Mouse (Mus musculus) G1E (cell line): Measurements from ENCODE around the gene Grik5. TPM values are rescaled to one million over a fixed set of nuclear protein-coding genes. Genes with fewer than 3 reads are reported as not detected.

ENCODE experiments used
- ATAC-seq: 2 replicates; pipeline ENCODE4 v1.8.0; 2016; ENCODE audit warnings: mild to moderate bottlenecking; ENCODE audit not compliant: insufficient number of reproducible peaks, poor library complexity, low FRiP score, severe bottlenecking; ENCODE audit errors: extremely low read depth
- DNase-seq: peaks from one replicate; pipeline ENCODE4 v3.0.0; 2012; ENCODE audit warnings: low spot score
- H3K27me3 ChIP-seq: 2 replicates; pipeline ENCODE4 v1.6.1; 2012; ENCODE audit warnings: mild to moderate bottlenecking, low read length, inconsistent platforms; ENCODE audit not compliant: insufficient read depth
- H3K36me3 ChIP-seq: replicated peaks from 2 replicates; pipeline ENCODE3; 2012; ENCODE audit warnings: mild to moderate bottlenecking, inconsistent platforms
- H3K4me1 ChIP-seq: 2 replicates; pipeline ENCODE4 v1.6.1; 2012; ENCODE audit warnings: low read depth, low read length, inconsistent platforms, mixed read lengths; ENCODE audit not compliant: insufficient read depth
- H3K4me3 ChIP-seq: 2 replicates; pipeline ENCODE4 v1.5.1; 2012; ENCODE audit warnings: low read depth, mild to moderate bottlenecking, inconsistent platforms, low read length, moderate library complexity, mixed read lengths
- H3K9me3 ChIP-seq: replicated peaks from 2 replicates; pipeline ENCODE4 v1.6.1; 2012; ENCODE audit warnings: inconsistent platforms
- CTCF ChIP-seq: IDR thresholded peaks from 2 replicates; pipeline ENCODE4 v1.5.1; 2012; ENCODE audit warnings: low read depth, low read length, inconsistent platforms, mixed read lengths
- GATA1 ChIP-seq: IDR thresholded peaks from 2 replicates; pipeline ENCODE4 v1.6.1; 2012; ENCODE audit warnings: borderline replicate concordance, low read length, inconsistent platforms, mixed read lengths
- GATA2 ChIP-seq: IDR thresholded peaks from 2 replicates; pipeline ENCODE4 v1.6.1; 2012; ENCODE audit warnings: low read depth, low read length, inconsistent platforms, borderline replicate concordance
- POLR2AphosphoS5 ChIP-seq: IDR thresholded peaks from 2 replicates; pipeline ENCODE4 v1.6.1; 2012; ENCODE audit warnings: low read depth, low read length, inconsistent platforms; ENCODE audit not compliant: insufficient replicate concordance
- TAL1 ChIP-seq: conservative IDR thresholded peaks from 2 replicates; pipeline ENCODE4 v1.6.1; 2012; ENCODE audit warnings: low read depth, low read length, inconsistent platforms, mixed read lengths
- polyA plus RNA-seq: library from polyadenylated mRNA; stranded (reverse); fragments of >175 nt; gene quantifications from 2 replicates; pipeline ENCODE4 v1.2.3, GENCODE M21; 2012
- total RNA-seq, 2 experiments: library from RNA; stranded (forward) in 1 of 2; stranded (reverse) in 1 of 2; fragments of 200-1000 nt in 1 of 2; fragments of >200 nt in 1 of 2; fragmentation: Nextera tagmentation in 1 of 2; gene quantifications; 2 replicates each; pipeline ENCODE4 v1.2.3; 2014 to 2017

Grik5 gene
- total and polyA plus RNA-seq, 3 experiments, result 91.3 to 198 (median 94.6) TPM

DNA sequence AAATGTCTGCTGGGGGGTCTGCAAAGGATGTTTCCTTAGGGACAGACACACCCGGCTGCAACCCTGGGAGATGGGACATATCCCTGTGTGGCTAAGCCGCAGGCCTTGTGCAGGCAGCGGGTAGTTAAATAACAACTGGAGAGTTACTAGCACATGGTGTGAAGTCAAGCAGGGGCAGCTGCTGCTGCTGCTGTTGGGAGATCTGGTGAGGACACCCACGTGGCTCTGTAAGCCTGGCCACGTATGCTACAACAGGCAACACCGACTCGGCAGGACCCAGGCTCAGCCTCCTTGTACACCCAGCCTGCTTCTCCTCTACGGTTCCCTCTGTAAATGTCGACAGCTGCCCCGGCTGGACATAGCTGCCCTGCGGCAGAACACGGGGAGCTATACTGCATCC lies 30.2 kb downstream of the Grik5 start:
- DNase-seq (no peak), ATAC-seq (no peak)
- TF ChIP-seq GATA1, result no peak
- no peak for TF ChIP-seq CTCF
- no peak for TF ChIP-seq TAL1
- TF ChIP-seq POLR2AphosphoS5, result no peak
- no peak for TF ChIP-seq GATA2
- Histone ChIP-seq H3K4me3 (no peak overlapping the region), H3K27me3 (no peaks in the 10 kb centered on the region), H3K36me3 (peaks cover 99% of the 10 kb centered on the region), H3K9me3 (no peaks in the 10 kb centered on the region), H3K4me1 (peaks cover 2% of the 10 kb centered on the region; the same call in 1 of the 2 replicates)

GRCm38 (mm10) chr7:25035916-25036315 lies 36.2 kb downstream of the Grik5 start:
- Histone ChIP-seq H3K36me3 (peaks cover 98% of the 10 kb centered on the region), H3K4me3 (no peak overlapping the region), H3K4me1 (peaks cover 2% of the 10 kb centered on the region; the same call in 1 of the 2 replicates), H3K9me3 (no peaks in the 10 kb centered on the region), H3K27me3 (no peaks in the 10 kb centered on the region)
- DNase-seq (peak; percentile 32), ATAC-seq (no peak)
- TF ChIP-seq GATA1 (no peak), POLR2AphosphoS5 (no peak), TAL1 (no peak), CTCF (peak; percentile 79), GATA2 (no peak)

GRCm38 (mm10) chr7:25034796-25035195 lies 37.4 kb downstream of the Grik5 start:
- Histone ChIP-seq H3K4me1 (peaks cover 3% of the 10 kb centered on the region; the same call in 1 of the 2 replicates), H3K36me3 (peaks cover 96% of the 10 kb centered on the region), H3K9me3 (no peaks in the 10 kb centered on the region), H3K4me3 (no peak overlapping the region), H3K27me3 (no peaks in the 10 kb centered on the region)
- ATAC-seq (no peak), DNase-seq (no peak)
- TF ChIP-seq CTCF, result no peak
- TF ChIP-seq GATA1, result no peak
- TF ChIP-seq GATA2, result no peak
- TF ChIP-seq POLR2AphosphoS5, result no peak
- no peak for TF ChIP-seq TAL1

DNA sequence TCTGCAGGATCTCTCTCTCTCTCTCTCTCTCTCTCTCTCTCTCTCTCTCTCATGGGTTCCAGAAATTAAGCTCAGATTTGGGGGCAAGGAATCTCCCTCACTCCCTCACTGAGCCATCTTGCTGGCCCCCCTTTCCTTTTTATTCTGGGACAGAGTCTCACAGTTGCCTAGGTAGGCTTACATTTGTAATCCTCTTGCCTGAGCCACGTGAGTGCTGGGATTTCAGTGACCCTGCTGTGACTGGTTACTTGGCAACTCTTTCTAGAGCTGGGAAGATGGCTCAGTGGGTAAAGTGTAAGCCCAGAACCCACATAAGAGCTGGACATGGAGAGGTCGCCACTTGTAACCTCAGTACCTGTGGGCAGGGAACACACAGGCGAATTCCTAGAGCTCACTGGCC lies 40.6 kb downstream of the Grik5 start:
- no peak for DNase-seq
- TF ChIP-seq CTCF, result no peak
- no peak for ATAC-seq
- H3K4me3 ChIP-seq, result no peak overlapping the region
- peaks cover 22% of the 10 kb centered on the region for H3K4me1 ChIP-seq
- no peaks in the 10 kb centered on the region for H3K9me3 ChIP-seq
- peaks cover 89% of the 10 kb centered on the region for H3K36me3 ChIP-seq
- no peaks in the 10 kb centered on the region for H3K27me3 ChIP-seq

GRCm38 (mm10) chr7:25030032-25030753 lies 42.0 kb downstream of the Grik5 start:
- Histone ChIP-seq H3K4me3 (no peak overlapping the region), H3K27me3 (no peaks in the 10 kb centered on the region), H3K4me1 (peaks cover 34% of the 10 kb centered on the region), H3K9me3 (no peaks in the 10 kb centered on the region), H3K36me3 (peaks cover 89% of the 10 kb centered on the region)
- ATAC-seq (no peak), DNase-seq (peak; percentile 57)
- TF ChIP-seq CTCF, result peak; percentile 91
- no peak for TF ChIP-seq TAL1

GRCm38 (mm10) chr7:25026452-25026851 lies 45.7 kb downstream of the Grik5 start:
- Histone ChIP-seq H3K4me1 (peaks cover 36% of the 10 kb centered on the region), H3K9me3 (no peaks in the 10 kb centered on the region), H3K27me3 (no peaks in the 10 kb centered on the region), H3K36me3 (peaks cover 90% of the 10 kb centered on the region), H3K4me3 (peak overlapping the region; percentile 25; the same call in 1 of the 2 replicates)
- ATAC-seq (peak; percentile 51; the same call in 1 of the 2 replicates), DNase-seq (peak; percentile 67)
- TF ChIP-seq GATA1 (no peak), CTCF (no peak), TAL1 (no peak), GATA2 (no peak), POLR2AphosphoS5 (no peak)
